Mouse (Mus musculus) heart, embryonic 10.5 days (tissue): ENCODE results near the gene Ube2z. TPM values are rescaled to one million over a fixed set of nuclear protein-coding genes. Genes with fewer than 3 reads are reported as not detected.
A peak's percentile ranks its signal among the peaks of the same experiment; 100 is the strongest.
"Not testable (repeated sequence)": the region's sequence is repeated elsewhere in the genome, so short reads cannot be mapped to it uniquely, and the experiment has no call there.

Experiments
- DNase-seq: peaks from one replicate; pipeline ENCODE4 v3.0.0-alpha.2; 2017; ENCODE audit warnings: low spot score
- H3K27ac ChIP-seq: fragments of 300-500 bp; sonication (generic); 2 replicates; pipeline ENCODE4 v1.5.1; 2016; ENCODE audit warnings: mild to moderate bottlenecking
- H3K27me3 ChIP-seq: fragments of 300-500 bp; sonication (generic); 2 replicates; pipeline ENCODE4 v1.6.1; 2016; ENCODE audit warnings: mild to moderate bottlenecking; ENCODE audit not compliant: poor library complexity, insufficient read depth, severe bottlenecking
- H3K36me3 ChIP-seq: fragments of 300-500 bp; sonication (generic); 2 replicates; pipeline ENCODE4 v1.6.1; 2016; ENCODE audit warnings: mild to moderate bottlenecking, moderate library complexity
- H3K4me1 ChIP-seq: fragments of 300-500 bp; sonication (generic); 2 replicates; pipeline ENCODE4 v1.6.1; 2016; ENCODE audit warnings: mild to moderate bottlenecking
- H3K4me3 ChIP-seq: fragments of 300-500 bp; sonication (generic); 2 replicates; pipeline ENCODE4 v1.5.1; 2016; ENCODE audit warnings: mild to moderate bottlenecking, moderate library complexity
- H3K9me3 ChIP-seq: fragments of 300-500 bp; sonication (generic); 2 replicates; pipeline ENCODE4 v1.6.1; 2016; ENCODE audit warnings: mild to moderate bottlenecking, moderate library complexity
- WGBS: fragments of 180-500 bp; shearing (Covaris S2); methylation state at CpG from one replicate; pipeline ENCODE4 v1.1.7; 2016; 5-methylcytosine and 5-hydroxymethylcytosine counted together
- polyA plus RNA-seq: library from polyadenylated mRNA; unstranded; fragments of >200 nt; fragmentation: Nextera tagmentation; extraction: Ambion mirVana; gene quantifications from 2 replicates; pipeline ENCODE4 v1.2.1, GENCODE M21; 2016

Ube2z gene
- polyA plus RNA-seq, result 35.2 and 44.4 TPM in 2 replicates

GRCm38 (mm10) chr11:96065215-96065911 lies at the start of gene Ube2z:
Ube2z (minus strand) TSS chr11:96065388.
- Histone ChIP-seq H3K4me3 (peak within 1 kb of the TSS; percentile 89), H3K9me3 (no peaks in the 10 kb centered on the region), H3K27me3 (no peaks in the 10 kb centered on the region), H3K4me1 (peaks cover 24% of the 10 kb centered on the region), H3K36me3 (peaks cover 33% of the 10 kb centered on the region), H3K27ac (peak within 1 kb of the TSS; percentile 97)
- WGBS, result 5% methylated on average over 50 of the region's 50 CpGs
- peak; percentile 97 for DNase-seq

DNA sequence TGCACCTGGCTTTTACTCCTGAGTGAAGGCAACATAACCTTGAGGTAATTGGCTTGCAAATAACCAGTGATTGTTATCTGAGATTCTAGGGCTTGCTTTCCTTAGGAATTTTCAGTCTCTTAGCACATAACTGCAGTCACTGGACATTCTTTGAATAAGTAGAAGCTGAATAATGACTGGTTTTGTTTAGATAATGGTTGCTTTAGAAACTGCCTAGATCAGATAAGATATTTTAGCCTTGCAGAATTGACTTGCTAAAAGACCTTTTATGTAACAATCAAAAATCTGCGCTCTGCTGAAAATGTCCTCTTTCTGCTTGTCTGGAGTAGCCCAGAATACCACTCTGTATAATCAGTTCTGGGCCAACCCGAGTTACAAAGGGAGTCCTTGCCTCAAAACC lies 48.9 kb upstream of the Ube2z start:
- Histone ChIP-seq H3K27me3 (0 out of 2 replicates have a peak, but pooled peaks cover 18% of the 10 kb centered on the region), H3K4me3 (no peak overlapping the region), H3K4me1 (no peaks in the 10 kb centered on the region), H3K9me3 (no peaks in the 10 kb centered on the region), H3K27ac (no peak overlapping the region), H3K36me3 (no peaks in the 10 kb centered on the region)
- WGBS, result 56% methylated on average over 2 of the region's 2 CpGs
- DNase-seq, result no peak

DNA sequence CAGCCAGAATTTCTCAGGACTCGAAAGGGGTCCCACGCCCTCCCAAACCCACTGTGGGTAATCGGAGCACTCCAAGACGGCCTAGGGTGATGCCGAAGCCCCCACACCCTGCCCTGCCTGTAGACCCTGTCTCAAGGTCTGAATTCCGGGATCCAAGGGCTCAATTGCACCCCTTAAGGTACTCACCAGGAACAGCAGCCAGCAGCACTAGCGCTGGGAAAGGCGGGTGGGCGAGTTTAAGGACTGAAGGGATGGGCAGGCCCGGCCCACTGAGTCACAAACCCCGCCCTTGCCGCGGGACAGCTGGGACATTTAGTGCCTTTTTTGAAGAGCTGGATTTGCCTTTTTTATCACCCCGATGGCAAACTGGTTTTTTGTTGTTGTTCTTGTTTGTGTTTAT lies 46.6 kb upstream of the Ube2z start, which contains the start of gene Calcoco2:
TSS of gene Calcoco2 (minus strand) at position 214 of the 400 bp plus-strand sequence.
- no peak within 1 kb of the TSS for H3K27ac ChIP-seq
- WGBS, result 31% methylated on average over 14 of the region's 14 CpGs

DNA sequence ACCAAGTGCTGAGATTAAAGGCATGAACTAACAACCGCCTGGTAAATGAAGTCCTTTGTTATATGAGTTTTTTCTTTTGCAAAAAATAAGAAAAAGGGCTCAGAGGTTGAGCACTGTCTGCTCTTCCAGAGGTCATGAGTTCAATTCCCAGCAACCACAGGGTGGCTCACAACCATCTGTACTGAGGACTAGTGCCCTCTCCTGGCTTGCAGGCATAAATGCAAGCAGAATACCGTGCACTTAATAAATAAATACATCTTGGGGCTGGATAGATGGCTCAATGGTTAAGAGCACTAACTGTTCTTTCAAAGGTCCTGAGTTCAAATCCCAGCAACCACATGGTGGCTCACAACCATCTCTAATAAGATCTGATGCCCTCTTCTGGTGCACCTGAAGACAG lies 45.8 kb upstream of the Ube2z start:
- not testable (repeated sequence) for H3K36me3 ChIP-seq, H3K4me1 ChIP-seq, H3K9me3 ChIP-seq, H3K4me3 ChIP-seq, DNase-seq, H3K27ac ChIP-seq
- 61% methylated on average over 2 of the region's 2 CpGs for WGBS
- 0 out of 2 replicates have a peak, but pooled peaks cover 18% of the 10 kb centered on the region for H3K27me3 ChIP-seq

More for the DNA sequence above, 46.6 kb upstream of the Ube2z start, which contains the start of gene Calcoco2:
- no peaks in the 10 kb centered on the region for H3K9me3 ChIP-seq
- H3K27me3 ChIP-seq, result 0 out of 2 replicates have a peak, but pooled peaks cover 18% of the 10 kb centered on the region
- no peak for DNase-seq
- no peaks in the 10 kb centered on the region for H3K36me3 ChIP-seq
- H3K4me3 ChIP-seq, result no peak within 1 kb of the TSS
- H3K4me1 ChIP-seq, result no peaks in the 10 kb centered on the region

- 80% methylated on average over 1 of the region's 1 CpGs for WGBS
- H3K27ac ChIP-seq, result no peak overlapping the region
- 0 out of 2 replicates have a peak, but pooled peaks cover 6% of the 10 kb centered on the region for H3K27me3 ChIP-seq
- no peak for DNase-seq
- H3K4me3 ChIP-seq, result no peak overlapping the region
- no peaks in the 10 kb centered on the region for H3K9me3 ChIP-seq
- H3K36me3 ChIP-seq, result no peaks in the 10 kb centered on the region
- H3K4me1 ChIP-seq, result no peaks in the 10 kb centered on the region
These were observed 43.2 kb upstream of the Ube2z start for GRCm38 (mm10) chr11:96108376-96108775.

DNA sequence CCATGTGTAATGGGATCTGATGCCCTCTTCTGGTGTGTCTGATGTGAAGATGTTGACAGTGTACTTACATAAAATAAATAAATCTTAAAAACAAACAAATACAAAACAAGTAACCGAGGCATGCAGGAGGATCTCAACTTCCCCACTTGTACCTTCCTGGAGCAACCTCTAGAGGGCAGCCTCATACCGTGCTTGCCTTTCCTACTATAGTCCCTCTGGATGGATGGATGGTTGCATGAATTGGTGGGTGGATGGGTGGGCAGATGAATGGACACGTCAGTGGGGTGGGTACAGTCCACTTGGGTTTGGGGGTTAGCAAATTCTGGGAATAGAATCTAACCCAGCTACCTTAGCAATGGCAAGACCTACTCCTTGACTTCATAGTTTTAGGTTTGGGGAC lies 28.2 kb upstream of the Ube2z start:
- WGBS, result 14% methylated on average over 3 of the region's 3 CpGs
- H3K36me3 ChIP-seq, result no peaks in the 10 kb centered on the region
- no peak overlapping the region for H3K27ac ChIP-seq
- no peaks in the 10 kb centered on the region for H3K4me1 ChIP-seq
- DNase-seq, result peak; percentile 82
- no peak overlapping the region for H3K4me3 ChIP-seq
- H3K27me3 ChIP-seq, result peaks cover 20% of the 10 kb centered on the region
- no peaks in the 10 kb centered on the region for H3K9me3 ChIP-seq

- Histone ChIP-seq H3K9me3 (no peaks in the 10 kb centered on the region), H3K36me3 (no peaks in the 10 kb centered on the region), H3K4me3 (no peak overlapping the region), H3K4me1 (no peaks in the 10 kb centered on the region), H3K27me3 (peaks cover 15% of the 10 kb centered on the region), H3K27ac (no peak overlapping the region)
- 29% methylated on average over 7 of the region's 7 CpGs for WGBS
- no peak for DNase-seq
These were observed 27.6 kb upstream of the Ube2z start for GRCm38 (mm10) chr11:96092674-96093291.

GRCm38 (mm10) chr11:96091073-96091472 lies 25.9 kb upstream of the Ube2z start:
- 47% methylated on average over 2 of the region's 2 CpGs for WGBS
- DNase-seq, result no peak
- Histone ChIP-seq H3K27me3 (no peaks in the 10 kb centered on the region), H3K4me1 (no peaks in the 10 kb centered on the region), H3K9me3 (no peaks in the 10 kb centered on the region), H3K36me3 (no peaks in the 10 kb centered on the region), H3K27ac (no peak overlapping the region), H3K4me3 (no peak overlapping the region)

GRCm38 (mm10) chr11:96087981-96088380 lies 22.8 kb upstream of the Ube2z start:
- DNase-seq, result no peak
- Histone ChIP-seq H3K9me3 (no peaks in the 10 kb centered on the region), H3K27me3 (no peaks in the 10 kb centered on the region), H3K27ac (no peak overlapping the region), H3K36me3 (no peaks in the 10 kb centered on the region), H3K4me1 (no peaks in the 10 kb centered on the region), H3K4me3 (no peak overlapping the region)
- WGBS, result 85% methylated on average over 6 of the region's 6 CpGs

- H3K4me1 ChIP-seq, result no peaks in the 10 kb centered on the region
- no peaks in the 10 kb centered on the region for H3K9me3 ChIP-seq
- no peaks in the 10 kb centered on the region for H3K27me3 ChIP-seq
- no peak overlapping the region for H3K4me3 ChIP-seq
- no peak overlapping the region for H3K27ac ChIP-seq
- no peaks in the 10 kb centered on the region for H3K36me3 ChIP-seq
- no peak for DNase-seq
- 78% methylated on average over 3 of the region's 3 CpGs for WGBS
These were observed 17.5 kb upstream of the Ube2z start for GRCm38 (mm10) chr11:96082682-96083081.

DNA sequence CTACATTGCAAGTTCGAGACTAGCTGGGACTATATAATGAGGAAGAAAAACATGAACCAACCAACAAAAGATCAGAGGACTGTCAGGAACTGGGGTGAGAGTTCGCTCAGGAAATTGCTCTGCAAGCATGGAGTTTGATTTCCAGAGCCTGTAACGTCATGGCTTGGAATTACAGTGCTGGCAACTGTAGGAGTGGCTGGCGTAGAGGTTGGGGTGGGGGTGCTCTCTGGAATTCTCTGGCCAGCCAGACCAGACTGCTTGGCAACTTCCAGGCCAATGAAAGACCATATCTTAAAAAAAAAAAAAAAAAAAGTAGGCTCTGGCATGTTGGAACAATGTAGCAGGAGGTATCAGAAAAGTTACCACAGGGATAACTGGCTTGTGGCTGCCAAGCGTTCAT lies 15.5 kb upstream of the Ube2z start:
- DNase-seq, result no peak
- Histone ChIP-seq H3K36me3 (no peaks in the 10 kb centered on the region), H3K9me3 (no peaks in the 10 kb centered on the region), H3K4me3 (no peak overlapping the region), H3K27me3 (no peaks in the 10 kb centered on the region), H3K4me1 (0 out of 2 replicates have a peak, but pooled peaks cover 4% of the 10 kb centered on the region), H3K27ac (no peak overlapping the region)
- 79% methylated on average over 5 of the region's 5 CpGs for WGBS

DNA sequence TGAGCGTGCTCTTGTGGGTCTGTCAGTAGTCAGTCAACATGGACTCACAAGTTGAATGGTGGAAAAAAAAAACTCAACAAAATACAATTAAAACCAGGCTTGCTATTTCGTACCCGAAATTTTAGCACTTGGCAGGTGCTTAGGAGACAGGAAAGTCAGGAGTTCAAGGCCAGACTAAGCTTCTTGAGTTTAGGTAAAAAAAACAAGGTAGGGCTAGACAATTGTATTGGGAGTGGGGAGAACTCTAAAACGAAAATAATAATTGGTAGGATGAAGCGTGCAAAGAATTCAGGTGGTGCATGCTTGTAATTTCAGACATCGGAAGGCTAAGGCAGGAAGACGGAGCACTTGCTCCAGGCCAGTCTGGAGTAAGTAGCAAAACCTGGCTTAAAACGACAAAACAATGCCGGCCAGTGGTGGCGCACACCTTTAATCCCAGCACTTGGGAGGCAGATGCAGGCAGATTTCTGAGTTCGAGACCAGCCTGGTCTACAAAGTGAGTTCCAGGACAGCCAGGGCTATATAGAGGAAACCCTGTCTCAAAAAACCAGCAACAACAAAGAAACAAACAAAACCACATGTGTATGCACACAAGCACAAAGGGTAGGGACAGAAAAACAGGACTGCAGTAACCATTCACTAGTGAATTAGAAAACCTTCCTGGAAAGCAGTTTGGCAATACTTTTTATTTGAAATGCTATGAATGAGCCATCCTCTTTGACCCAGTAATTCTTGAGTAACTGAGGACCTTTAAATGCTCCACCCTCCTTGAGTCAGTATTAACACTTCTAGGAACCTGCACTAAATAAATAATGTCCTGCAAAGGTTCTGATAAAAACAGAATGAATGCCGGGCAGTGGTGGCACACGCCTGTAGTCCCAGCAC lies 11.3 kb upstream of the Ube2z start:
- WGBS, result 63% methylated on average over 13 of the region's 13 CpGs
- Histone ChIP-seq H3K36me3 (peaks cover 17% of the 10 kb centered on the region), H3K27ac (peak overlapping the region; percentile 86), H3K9me3 (no peaks in the 10 kb centered on the region), H3K27me3 (no peaks in the 10 kb centered on the region), H3K4me3 (peak overlapping the region; percentile 84), H3K4me1 (peaks cover 26% of the 10 kb centered on the region)
- no peak for DNase-seq
